ENCODE assay signal across 8 mouse cellular contexts in genomic region chr10:77606855-77607254, GRCm38 (mm10). TPM values are rescaled to one million over a fixed set of nuclear protein-coding genes. Genes with fewer than 3 reads are reported as not detected.
DNase-seq lines count a peak whose midpoint lies in the region; ATAC-seq lines count a peak whose summit lies in the region.

No protein-coding gene starts in this region.

- H3K4me1 ChIP-seq in neural tube, embryonic 11.5 days (ENCODE audit: control insufficient read depth, insufficient read depth, low read length) = peaks cover 8% of the 10 kb centered on the region; the same call in 1 of the 2 replicates
- peaks cover 16% of the 10 kb centered on the region for H3K4me1 ChIP-seq in embryonic facial prominence, embryonic 12.5 days
- 0 out of 2 replicates have a peak, but pooled peaks cover 11% of the 10 kb centered on the region for H3K4me1 ChIP-seq in intestine, embryonic 15.5 days (replicated peaks)

- peaks cover 3% of the 10 kb centered on the region; the same call in 1 of the 2 replicates for H3K36me3 ChIP-seq in neural tube, embryonic 11.5 days (ENCODE audit: control insufficient read depth, insufficient read depth, low read length)
- peaks cover 30% of the 10 kb centered on the region for H3K36me3 ChIP-seq in embryonic facial prominence, embryonic 12.5 days
- H3K36me3 ChIP-seq in intestine, embryonic 15.5 days = peaks cover 20% of the 10 kb centered on the region

- H3K27me3 ChIP-seq in neural tube, embryonic 11.5 days (ENCODE audit: control insufficient read depth, insufficient read depth, low read length) = no peaks in the 10 kb centered on the region
- no peaks in the 10 kb centered on the region for H3K27me3 ChIP-seq in embryonic facial prominence, embryonic 12.5 days
- no peaks in the 10 kb centered on the region for H3K27me3 ChIP-seq in intestine, embryonic 15.5 days (replicated peaks)

- peak overlapping the region; percentile 91 for H3K4me2 ChIP-seq in neural tube, embryonic 11.5 days (ENCODE audit: low read depth)
- peak overlapping the region; percentile 91 for H3K4me2 ChIP-seq in embryonic facial prominence, embryonic 12.5 days (replicated peaks)
- H3K4me2 ChIP-seq in intestine, embryonic 15.5 days (replicated peaks) = peak overlapping the region; percentile 74

- no peak for DNase-seq in neural tube, embryonic 11.5 days (ENCODE audit: low spot score)
- DNase-seq in neural tube, embryonic 10.5 days (ENCODE audit: extremely low spot score, low spot score) = no peak
- no peak for DNase-seq in urinary bladder, postnatal 14 days (ENCODE audit: low spot score)
- no peak for DNase-seq in frontal cortex, adult 2 months (ENCODE audit: extremely low spot score in 1 of 2, low spot score in 1 of 2)

- 42% methylated on average over 7 of the region's 7 CpGs for WGBS in neural tube, embryonic 11.5 days
- 37% methylated on average over 7 of the region's 7 CpGs for WGBS in embryonic facial prominence, embryonic 12.5 days
- 29% methylated on average over 7 of the region's 7 CpGs for WGBS in intestine, embryonic 15.5 days

- no peaks in the 10 kb centered on the region; the same call in 1 of the 2 replicates for H3K9me3 ChIP-seq in neural tube, embryonic 11.5 days (ENCODE audit: control insufficient read depth, low read length)
- H3K9me3 ChIP-seq in embryonic facial prominence, embryonic 12.5 days = peaks cover 5% of the 10 kb centered on the region; the same call in 1 of the 2 replicates
- H3K9me3 ChIP-seq in intestine, embryonic 15.5 days = no peaks in the 10 kb centered on the region

- H3K4me3 ChIP-seq in neural tube, embryonic 11.5 days (ENCODE audit: low read depth, low read length) = peak overlapping the region; percentile 79
- peak overlapping the region; percentile 74 for H3K4me3 ChIP-seq in embryonic facial prominence, embryonic 12.5 days
- H3K4me3 ChIP-seq in intestine, embryonic 15.5 days (replicated peaks) = peak overlapping the region; percentile 70

- H3K9ac ChIP-seq in neural tube, embryonic 11.5 days (ENCODE audit: low read length) = peak overlapping the region; percentile 83
- H3K9ac ChIP-seq in embryonic facial prominence, embryonic 12.5 days = peak overlapping the region; percentile 85
- H3K9ac ChIP-seq in intestine, embryonic 15.5 days = peak overlapping the region; percentile 79

- H3K27ac ChIP-seq in neural tube, embryonic 11.5 days (ENCODE audit: low read depth, low read length) = no peak overlapping the region
- H3K27ac ChIP-seq in embryonic facial prominence, embryonic 12.5 days = peak overlapping the region; percentile 95; the same call in 1 of the 2 replicates
- H3K27ac ChIP-seq in intestine, embryonic 15.5 days = peak overlapping the region; percentile 96

- peak; percentile 20 for ATAC-seq in neural tube, embryonic 11.5 days (ENCODE audit: insufficient read depth, low FRiP score, low TSS enrichment)
- no peak for ATAC-seq in embryonic facial prominence, embryonic 12.5 days (ENCODE audit: insufficient number of reproducible peaks, insufficient read depth, low FRiP score, low TSS enrichment)
- peak; percentile 41 for ATAC-seq in intestine, embryonic 15.5 days
- peak; percentile 4; the same call in 1 of the 2 replicates for ATAC-seq in monocyte, adult 5-6 weeks (replicated peaks; ENCODE audit: insufficient number of reproducible peaks, low FRiP score, low TSS enrichment, poor library complexity, severe bottlenecking)
- no peak for ATAC-seq in frontal cortex, adult (ENCODE audit: low TSS enrichment)

RNA-seq across cellular contexts. Expression of gene Gm49325, which starts 0.9 kb away (rescaled TPM):
- polyA plus RNA-seq in neural tube, embryonic 11.5 days (2014; fragmentation: Nextera tagmentation; extraction: Ambion mirVana) = 1.4 and 4.8 TPM in 2 replicates
- polyA plus RNA-seq in embryonic facial prominence, embryonic 12.5 days (2016; fragmentation: Nextera tagmentation; extraction: Ambion mirVana) = 7.0 and 7.1 TPM in 2 replicates
- polyA plus RNA-seq in intestine, embryonic 15.5 days (2015; fragmentation: Nextera tagmentation; extraction: Ambion mirVana) = 4.1 and 5.4 TPM in 2 replicates
- 1.7 to 5.5 TPM in 2 of 3 replicates, not detected in the other for total RNA-seq in monocyte, adult 5-6 weeks (2017)
- 15.9 and 23.0 TPM in 2 replicates for polyA plus RNA-seq in frontal cortex, adult 2 months (2012; rRNA removed)

RNA-seq across cellular contexts. Expression of gene Sumo3, which starts 1.0 kb away (rescaled TPM):
- polyA plus RNA-seq in neural tube, embryonic 11.5 days (2014; fragmentation: Nextera tagmentation; extraction: Ambion mirVana) = 334 and 346 TPM in 2 replicates
- polyA plus RNA-seq in embryonic facial prominence, embryonic 12.5 days (2016; fragmentation: Nextera tagmentation; extraction: Ambion mirVana) = 385 and 391 TPM in 2 replicates
- 338 and 345 TPM in 2 replicates for polyA plus RNA-seq in intestine, embryonic 15.5 days (2015; fragmentation: Nextera tagmentation; extraction: Ambion mirVana)
- 84.2 to 128 TPM (median 126 TPM) in 3 replicates for total RNA-seq in monocyte, adult 5-6 weeks (2017)
- 358 and 364 TPM in 2 replicates for polyA plus RNA-seq in frontal cortex, adult 2 months (2012; rRNA removed)

RNA-seq across cellular contexts. Expression of gene Ube2g2, which starts 15.2 kb away (rescaled TPM):
- polyA plus RNA-seq in neural tube, embryonic 11.5 days (2014; fragmentation: Nextera tagmentation; extraction: Ambion mirVana) = 65.9 and 66.0 TPM in 2 replicates
- 76.7 and 81.7 TPM in 2 replicates for polyA plus RNA-seq in embryonic facial prominence, embryonic 12.5 days (2016; fragmentation: Nextera tagmentation; extraction: Ambion mirVana)
- polyA plus RNA-seq in intestine, embryonic 15.5 days (2015; fragmentation: Nextera tagmentation; extraction: Ambion mirVana) = 65.0 and 70.3 TPM in 2 replicates
- total RNA-seq in monocyte, adult 5-6 weeks (2017) = 60.6 to 127 TPM (median 70.3 TPM) in 3 replicates
- polyA plus RNA-seq in frontal cortex, adult 2 months (2012; rRNA removed) = 47.9 and 51.8 TPM in 2 replicates

RNA-seq across cellular contexts. Expression of gene Pttg1ip, which starts 25.3 kb away (rescaled TPM):
- polyA plus RNA-seq in neural tube, embryonic 11.5 days (2014; fragmentation: Nextera tagmentation; extraction: Ambion mirVana) = 71.4 and 72.1 TPM in 2 replicates
- 92.5 and 94.4 TPM in 2 replicates for polyA plus RNA-seq in embryonic facial prominence, embryonic 12.5 days (2016; fragmentation: Nextera tagmentation; extraction: Ambion mirVana)
- polyA plus RNA-seq in intestine, embryonic 15.5 days (2015; fragmentation: Nextera tagmentation; extraction: Ambion mirVana) = 146 and 156 TPM in 2 replicates
- total RNA-seq in monocyte, adult 5-6 weeks (2017) = 79.9 to 128 TPM (median 104 TPM) in 3 replicates
- polyA plus RNA-seq in frontal cortex, adult 2 months (2012; rRNA removed) = 125 and 132 TPM in 2 replicates

Comparison
In these comparisons a context has a peak if more than half of its experiments do, and no peak if none do; other contexts are left out.
1. ATAC-seq: peak in neural tube, embryonic 11.5 days (single experiment), intestine, embryonic 15.5 days (single experiment) and monocyte, adult 5-6 weeks (single experiment); none in embryonic facial prominence, embryonic 12.5 days (single experiment) and frontal cortex, adult (single experiment).
2. Peak in every context shown above with its lines, with median percentiles within 50 percentile points of each other: H3K4me2 ChIP-seq, H3K4me3 ChIP-seq and H3K9ac ChIP-seq.